Mouse (Mus musculus) heart, embryonic 10.5 days (tissue): Measurements from ENCODE around the gene Plekhg2. TPM values are rescaled to one million over a fixed set of nuclear protein-coding genes. Genes with fewer than 3 reads are reported as not detected.
"Not testable (repeated sequence)": the region's sequence is repeated elsewhere in the genome, so short reads cannot be mapped to it uniquely, and the experiment has no call there.

Source experiments
- DNase-seq: peaks from one replicate; pipeline ENCODE4 v3.0.0-alpha.2; 2017; ENCODE audit warnings: low spot score
- H3K27ac ChIP-seq: fragments of 300-500 bp; sonication (generic); 2 replicates; pipeline ENCODE4 v1.5.1; 2016; ENCODE audit warnings: mild to moderate bottlenecking
- H3K27me3 ChIP-seq: fragments of 300-500 bp; sonication (generic); 2 replicates; pipeline ENCODE4 v1.6.1; 2016; ENCODE audit warnings: mild to moderate bottlenecking; ENCODE audit not compliant: poor library complexity, insufficient read depth, severe bottlenecking
- H3K36me3 ChIP-seq: fragments of 300-500 bp; sonication (generic); 2 replicates; pipeline ENCODE4 v1.6.1; 2016; ENCODE audit warnings: mild to moderate bottlenecking, moderate library complexity
- H3K4me1 ChIP-seq: fragments of 300-500 bp; sonication (generic); 2 replicates; pipeline ENCODE4 v1.6.1; 2016; ENCODE audit warnings: mild to moderate bottlenecking
- H3K4me3 ChIP-seq: fragments of 300-500 bp; sonication (generic); 2 replicates; pipeline ENCODE4 v1.5.1; 2016; ENCODE audit warnings: mild to moderate bottlenecking, moderate library complexity
- H3K9me3 ChIP-seq: fragments of 300-500 bp; sonication (generic); 2 replicates; pipeline ENCODE4 v1.6.1; 2016; ENCODE audit warnings: mild to moderate bottlenecking, moderate library complexity
- WGBS: fragments of 180-500 bp; shearing (Covaris S2); methylation state at CpG from one replicate; pipeline ENCODE4 v1.1.7; 2016; 5-methylcytosine and 5-hydroxymethylcytosine counted together
- polyA plus RNA-seq: library from polyadenylated mRNA; unstranded; fragments of >200 nt; fragmentation: Nextera tagmentation; extraction: Ambion mirVana; gene quantifications from 2 replicates; pipeline ENCODE4 v1.2.1, GENCODE M21; 2016

Gene Plekhg2
- polyA plus RNA-seq, 1 experiment from 2014 or later = 75.1 TPM

DNA sequence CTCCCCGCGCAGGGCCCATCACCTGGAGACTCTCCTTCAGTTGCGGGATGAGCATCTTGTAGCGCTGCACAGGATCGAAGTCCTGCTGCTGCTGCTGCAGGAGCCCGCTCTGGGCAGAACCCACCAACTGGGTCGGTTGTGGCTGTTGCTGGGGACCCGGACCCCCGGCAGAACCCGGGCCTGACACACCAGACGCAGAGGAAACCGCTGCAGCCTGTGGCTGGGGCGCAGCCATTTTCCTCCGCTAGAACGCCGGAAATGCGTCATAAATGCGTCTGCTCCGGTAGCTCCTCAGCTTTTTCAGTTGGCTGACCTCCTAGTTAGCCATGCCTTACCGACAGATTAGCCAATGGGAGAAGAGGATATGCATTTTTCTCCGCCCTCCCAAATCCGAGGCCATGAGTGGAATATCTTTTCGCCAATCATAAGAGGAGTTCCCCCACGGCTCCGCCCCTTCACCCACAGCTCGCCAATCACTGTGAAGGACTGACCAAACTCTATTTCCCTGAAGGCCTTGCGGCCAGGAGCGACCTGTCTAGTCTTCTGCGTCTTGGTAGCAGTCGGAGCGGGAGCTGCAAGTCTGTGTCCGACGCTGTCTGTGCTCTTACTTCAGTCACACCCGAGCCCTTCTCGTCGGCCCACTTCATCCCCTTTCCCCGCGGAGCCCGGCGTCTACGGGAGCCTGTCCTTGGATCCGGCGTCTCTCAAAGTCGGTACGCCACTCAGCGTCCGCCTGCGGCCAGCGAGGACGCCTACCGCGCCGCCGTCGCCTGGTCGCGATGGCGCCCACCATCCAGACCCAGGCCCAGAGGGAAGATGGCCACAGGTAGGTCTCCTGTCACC lies 20.3 kb upstream of the Plekhg2 start, which contains the start of the genes Med29 and Paf1:
TSS of gene Med29 (minus strand) at position 280 of the 843 bp plus-strand sequence.
TSS of gene Paf1 (plus strand) at position 523 of the 843 bp plus-strand sequence.
- Histone ChIP-seq H3K27ac (peak within 1 kb of the TSS; percentile 88), H3K4me1 (peaks cover 20% of the 10 kb centered on the region), H3K9me3 (no peaks in the 10 kb centered on the region), H3K27me3 (no peaks in the 10 kb centered on the region), H3K36me3 (peaks cover 62% of the 10 kb centered on the region), H3K4me3 (peak within 1 kb of the TSS; percentile 79)
- under 1% methylated on average over 58 of the region's 58 CpGs for WGBS
- peak; percentile 99 for DNase-seq

DNA sequence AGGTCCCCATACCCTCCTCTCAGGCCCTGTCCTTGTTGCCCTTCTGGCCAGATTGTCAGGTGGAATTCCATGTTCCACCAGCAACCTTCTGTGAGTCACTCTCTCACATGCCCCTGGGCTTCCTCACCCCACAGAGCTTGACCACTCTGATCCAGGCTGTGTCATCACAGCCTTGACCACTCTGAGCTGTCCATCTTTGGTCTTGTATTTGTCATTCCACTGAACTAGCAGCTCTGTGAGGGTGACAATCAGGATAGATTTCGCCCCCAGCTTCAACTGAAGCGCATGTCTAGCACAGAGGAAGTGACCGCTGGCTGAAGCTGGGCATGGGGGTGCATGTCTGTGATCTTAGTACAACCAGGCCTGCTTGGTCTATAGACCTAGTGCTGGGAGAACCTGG lies 17.9 kb upstream of the Plekhg2 start:
- H3K4me3 ChIP-seq = no peak overlapping the region; the same call in 1 of the 2 replicates
- H3K9me3 ChIP-seq = no peaks in the 10 kb centered on the region
- peaks cover 24% of the 10 kb centered on the region for H3K4me1 ChIP-seq
- peaks cover 60% of the 10 kb centered on the region for H3K36me3 ChIP-seq
- H3K27ac ChIP-seq = no peak overlapping the region
- WGBS = 99% methylated on average over 3 of the region's 3 CpGs
- no peaks in the 10 kb centered on the region for H3K27me3 ChIP-seq
- no peak for DNase-seq

DNA sequence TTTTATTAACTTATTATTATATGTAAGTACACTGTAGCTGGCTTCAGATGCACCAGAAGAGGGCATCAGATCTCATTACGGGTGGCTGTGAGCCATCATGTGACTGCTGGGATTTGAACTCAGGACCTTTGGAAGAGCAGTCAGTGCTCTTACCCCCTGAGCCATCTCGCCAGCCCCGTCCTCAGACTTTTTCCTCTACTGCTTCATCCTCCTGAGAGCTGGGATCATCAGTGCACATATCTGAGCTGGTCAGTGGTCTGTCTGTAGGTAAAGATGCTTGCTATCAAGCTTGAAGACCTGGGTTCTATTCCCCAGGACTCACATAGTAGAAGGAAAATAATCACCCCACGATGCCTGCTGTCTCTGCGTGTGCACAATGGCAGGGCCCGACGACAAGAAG lies 15.0 kb upstream of the Plekhg2 start:
- not testable (repeated sequence) for H3K4me3 ChIP-seq, H3K9me3 ChIP-seq, H3K27ac ChIP-seq, H3K27me3 ChIP-seq, DNase-seq
- 85% methylated on average over 7 of the region's 7 CpGs for WGBS
- Histone ChIP-seq H3K4me1 (peaks cover 31% of the 10 kb centered on the region), H3K36me3 (peaks cover 49% of the 10 kb centered on the region)

DNA sequence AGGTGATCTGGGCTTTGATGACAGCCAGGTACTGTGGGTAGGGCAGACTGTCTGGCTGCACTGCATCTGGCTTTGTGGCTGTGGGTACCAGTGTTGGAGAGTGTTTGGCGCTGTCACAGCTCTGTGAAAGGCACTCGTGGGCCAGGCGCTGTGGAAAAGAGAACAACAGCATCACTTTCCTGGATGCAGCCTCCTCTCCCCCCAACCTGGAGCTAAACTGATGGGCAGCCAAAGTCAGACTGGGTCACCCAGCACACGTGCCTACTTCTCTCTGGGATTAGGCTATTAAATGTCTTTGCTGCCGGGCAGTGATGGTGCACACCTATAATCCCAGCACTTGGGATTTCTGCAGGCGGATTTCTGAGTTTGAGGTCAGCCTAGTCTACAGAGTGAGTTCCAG lies 14.5 kb upstream of the Plekhg2 start:
- not testable (repeated sequence) for H3K4me3 ChIP-seq, DNase-seq, H3K27ac ChIP-seq, H3K27me3 ChIP-seq, H3K9me3 ChIP-seq
- peaks cover 36% of the 10 kb centered on the region for H3K4me1 ChIP-seq
- WGBS = 81% methylated on average over 6 of the region's 6 CpGs
- H3K36me3 ChIP-seq = peaks cover 49% of the 10 kb centered on the region

DNA sequence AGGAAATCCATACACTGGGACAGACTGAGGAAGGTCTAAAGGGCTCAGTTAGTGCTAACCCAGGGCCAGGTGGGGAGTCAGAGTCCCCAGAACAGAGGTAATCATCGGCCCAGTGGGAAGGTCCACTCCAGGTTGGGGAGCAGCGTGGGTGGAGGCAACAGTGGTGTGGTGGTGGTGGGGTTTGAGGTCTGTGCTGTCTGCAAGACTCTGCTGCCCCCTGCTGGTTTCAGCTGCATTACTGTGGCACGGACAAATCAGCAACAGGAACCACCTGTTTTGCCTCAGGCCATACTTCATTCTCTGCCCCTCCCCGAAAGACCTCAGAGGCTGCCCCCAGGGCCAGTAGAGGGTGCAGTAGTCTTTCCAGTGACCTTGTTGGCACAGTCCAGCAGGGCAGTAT lies 14.1 kb upstream of the Plekhg2 start:
- DNase-seq = peak; percentile 95
- no peak overlapping the region for H3K4me3 ChIP-seq
- peak overlapping the region; percentile 37 for H3K27ac ChIP-seq
- WGBS = 11% methylated on average over 4 of the region's 4 CpGs
- no peaks in the 10 kb centered on the region for H3K9me3 ChIP-seq
- H3K36me3 ChIP-seq = peaks cover 49% of the 10 kb centered on the region
- H3K27me3 ChIP-seq = no peaks in the 10 kb centered on the region
- H3K4me1 ChIP-seq = peaks cover 36% of the 10 kb centered on the region

DNA sequence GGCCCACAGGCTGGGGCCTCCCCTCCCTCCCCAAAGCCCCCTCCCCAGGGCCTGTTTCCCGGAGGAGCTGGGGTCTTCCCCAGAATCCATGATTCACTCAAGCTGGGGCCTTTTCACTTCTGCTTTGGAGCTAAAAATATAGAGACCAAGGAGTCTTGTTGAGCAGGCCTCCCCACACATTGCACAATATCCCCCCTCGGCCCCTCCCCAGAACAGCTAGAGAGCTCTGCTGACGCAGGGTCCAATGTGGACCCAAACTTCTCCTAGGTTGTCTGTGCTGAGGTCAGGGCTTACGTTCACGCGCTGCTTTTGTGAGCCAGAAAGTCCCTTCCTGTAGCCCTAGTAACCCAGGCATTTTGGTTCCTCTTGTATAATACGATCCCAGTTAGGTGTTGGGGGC lies 13.6 kb upstream of the Plekhg2 start:
- whole genome bisulfite sequencing = 76% methylated on average over 7 of the region's 7 CpGs
- H3K4me3 ChIP-seq = no peak overlapping the region
- no peak for DNase-seq
- no peaks in the 10 kb centered on the region for H3K27me3 ChIP-seq
- peak overlapping the region; percentile 37 for H3K27ac ChIP-seq
- no peaks in the 10 kb centered on the region for H3K9me3 ChIP-seq
- H3K36me3 ChIP-seq = peaks cover 49% of the 10 kb centered on the region
- H3K4me1 ChIP-seq = peaks cover 36% of the 10 kb centered on the region

DNA sequence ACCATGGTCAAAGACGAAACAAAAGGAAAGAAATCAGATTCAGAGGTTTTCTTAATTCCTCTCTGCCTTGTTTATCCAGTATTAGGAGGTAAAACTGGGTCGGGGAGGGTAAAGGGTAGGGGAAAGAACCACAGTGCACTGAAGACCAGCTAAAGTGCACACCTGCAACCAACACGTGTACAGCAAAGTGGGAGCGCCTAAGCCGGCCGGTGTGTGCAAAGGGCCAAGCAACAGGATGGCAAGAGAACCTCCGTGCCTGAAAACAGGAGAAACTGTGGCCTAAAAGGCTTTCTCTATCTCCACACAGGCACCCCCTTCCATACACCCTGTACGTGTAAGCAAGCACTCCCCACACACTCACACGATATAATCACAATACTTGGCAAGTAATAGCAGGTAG lies 12.8 kb upstream of the Plekhg2 start:
- WGBS = 90% methylated on average over 9 of the region's 9 CpGs
- H3K4me3 ChIP-seq = no peak overlapping the region

DNA sequence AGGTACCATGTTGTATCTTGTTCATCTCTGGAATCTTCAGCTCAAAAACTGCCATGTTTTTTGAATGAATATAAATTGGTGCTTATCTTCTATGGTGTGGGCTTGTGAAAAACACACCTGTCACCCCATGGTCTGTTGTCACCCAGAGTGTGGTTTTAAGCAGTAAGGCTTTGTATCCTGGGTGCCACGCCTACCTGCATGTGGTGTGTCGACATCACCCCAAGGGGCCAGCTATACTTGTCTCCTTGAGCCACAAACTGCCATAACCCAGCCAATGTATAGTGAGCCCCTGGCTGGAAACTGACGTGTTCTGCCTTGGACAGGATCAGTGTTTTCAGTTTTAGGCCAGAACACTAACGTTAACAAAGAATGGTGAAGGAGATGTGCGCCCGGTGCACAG lies 11.8 kb upstream of the Plekhg2 start:
- Histone ChIP-seq H3K9me3 (no peaks in the 10 kb centered on the region), H3K27me3 (no peaks in the 10 kb centered on the region), H3K4me1 (peaks cover 49% of the 10 kb centered on the region), H3K36me3 (peaks cover 32% of the 10 kb centered on the region), H3K27ac (peak overlapping the region; percentile 96; the same call in 1 of the 2 replicates), H3K4me3 (no peak overlapping the region)
- no peak for DNase-seq
- WGBS = 83% methylated on average over 6 of the region's 6 CpGs

More for the DNA sequence above, 12.8 kb upstream of the Plekhg2 start:
- H3K36me3 ChIP-seq = peaks cover 42% of the 10 kb centered on the region
- no peak for DNase-seq
- H3K4me1 ChIP-seq = peaks cover 43% of the 10 kb centered on the region
- H3K9me3 ChIP-seq = no peaks in the 10 kb centered on the region
- H3K27ac ChIP-seq = no peak overlapping the region
- no peaks in the 10 kb centered on the region for H3K27me3 ChIP-seq

DNA sequence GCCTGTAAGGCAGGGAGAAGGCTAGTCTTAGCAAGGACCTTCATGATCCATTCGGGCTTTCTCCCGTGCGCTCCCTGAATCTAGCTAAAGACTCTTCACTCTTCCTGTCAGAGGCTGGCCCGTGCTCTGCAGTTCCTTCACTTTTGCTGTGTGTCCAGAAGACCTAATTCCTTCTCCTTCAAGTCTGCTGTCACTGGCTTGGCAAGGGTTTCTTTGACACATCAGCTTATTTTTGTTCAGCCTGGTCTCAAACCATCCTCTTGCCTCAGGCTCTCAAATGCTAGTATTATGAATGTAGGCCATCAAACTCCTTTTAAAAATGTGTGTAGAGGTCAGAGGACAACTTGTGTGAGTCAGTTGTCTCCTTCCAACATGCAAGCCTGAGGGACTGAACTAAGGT lies 11.2 kb upstream of the Plekhg2 start:
- Histone ChIP-seq H3K4me1 (peaks cover 46% of the 10 kb centered on the region), H3K27ac (peak overlapping the region; percentile 96), H3K36me3 (peaks cover 26% of the 10 kb centered on the region), H3K9me3 (no peaks in the 10 kb centered on the region), H3K27me3 (no peaks in the 10 kb centered on the region), H3K4me3 (no peak overlapping the region)
- 72% methylated on average over 4 of the region's 4 CpGs for WGBS
- DNase-seq = no peak

DNA sequence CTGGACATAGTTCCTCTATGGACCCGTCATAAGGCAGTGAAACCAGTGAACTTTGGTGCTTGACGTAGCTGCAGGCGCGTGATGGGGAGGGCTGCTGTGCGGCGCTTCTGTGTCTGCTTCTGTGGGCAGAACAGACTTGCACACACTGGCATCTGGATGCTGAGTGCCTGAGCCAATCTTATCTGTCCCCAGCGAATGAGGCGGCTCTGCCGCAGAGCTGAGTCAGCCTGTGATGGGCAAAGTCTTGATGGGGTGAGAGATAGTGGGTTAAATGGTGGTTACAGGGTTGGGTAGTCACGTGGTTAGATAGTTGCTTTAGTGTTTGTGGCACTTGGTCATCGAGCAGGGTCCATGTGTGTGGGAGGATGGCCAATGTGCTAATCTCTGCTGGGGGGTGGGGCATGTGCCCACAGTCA lies 10.6 kb upstream of the Plekhg2 start:
- Histone ChIP-seq H3K27me3 (no peaks in the 10 kb centered on the region), H3K4me3 (peak overlapping the region; percentile 52), H3K36me3 (peaks cover 20% of the 10 kb centered on the region), H3K4me1 (peaks cover 51% of the 10 kb centered on the region), H3K27ac (peak overlapping the region; percentile 96), H3K9me3 (no peaks in the 10 kb centered on the region)
- no peak for DNase-seq
- 23% methylated on average over 11 of the region's 11 CpGs for WGBS

DNA sequence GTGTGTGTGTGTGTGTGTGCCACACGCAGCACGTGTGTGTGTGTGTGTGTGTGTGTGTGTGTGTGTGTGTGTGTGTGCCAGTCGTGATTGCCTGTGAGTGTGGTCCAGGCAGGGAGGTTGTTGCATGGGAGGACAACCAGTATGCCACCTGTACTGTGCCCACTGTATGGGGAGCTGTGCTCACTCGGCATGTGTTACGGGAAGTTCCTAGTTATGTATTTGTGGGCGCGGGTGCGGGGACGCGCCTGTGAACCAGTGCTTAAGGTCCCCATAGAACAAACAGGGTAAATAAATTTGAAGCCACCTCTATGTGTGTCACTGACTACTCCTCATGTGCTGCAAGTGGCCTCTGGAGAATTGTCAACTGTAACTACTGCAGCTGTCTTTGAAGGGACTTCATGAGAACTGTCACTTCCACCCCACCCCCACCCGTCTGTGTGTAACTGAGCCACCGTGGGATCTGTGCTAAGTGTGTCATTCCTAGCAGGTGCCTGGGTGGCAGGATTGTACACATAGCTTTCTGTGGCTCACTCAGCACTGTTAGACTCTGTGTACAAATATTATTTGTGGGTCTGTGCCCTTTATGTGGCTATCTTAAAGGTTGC lies 10.1 kb upstream of the Plekhg2 start:
- Histone ChIP-seq H3K4me1 (peaks cover 56% of the 10 kb centered on the region), H3K9me3 (no peaks in the 10 kb centered on the region), H3K27ac (peak overlapping the region; percentile 96), H3K36me3 (peaks cover 20% of the 10 kb centered on the region), H3K4me3 (peak overlapping the region; percentile 52), H3K27me3 (no peaks in the 10 kb centered on the region)
- no peak for DNase-seq
- 52% methylated on average over 9 of the region's 12 CpGs for WGBS

DNA sequence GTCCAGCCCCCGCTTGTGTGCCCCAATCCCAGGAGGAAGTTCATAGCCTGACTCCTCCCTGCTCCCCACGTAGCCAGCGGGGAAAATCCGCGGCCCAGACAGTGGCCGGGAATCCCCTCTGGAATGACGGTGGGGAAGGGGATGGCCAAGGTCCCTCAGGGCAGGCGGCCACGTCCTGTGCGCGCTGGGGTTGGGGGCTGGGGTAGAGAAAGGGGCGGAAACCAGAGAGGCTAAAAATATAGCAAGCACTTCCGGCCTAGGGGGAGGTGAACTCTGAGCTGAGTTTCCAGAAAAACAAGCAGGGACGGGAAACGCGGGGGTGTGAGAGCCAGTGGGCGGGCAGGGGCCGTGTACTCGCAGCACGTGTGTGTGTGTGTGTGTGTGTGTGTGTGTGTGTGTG lies 9.5 kb upstream of the Plekhg2 start:
- Histone ChIP-seq H3K36me3 (peaks cover 20% of the 10 kb centered on the region), H3K9me3 (no peaks in the 10 kb centered on the region), H3K4me3 (peak overlapping the region; percentile 52), H3K27ac (peak overlapping the region; percentile 96), H3K4me1 (peaks cover 61% of the 10 kb centered on the region), H3K27me3 (no peaks in the 10 kb centered on the region)
- peak; percentile 95 for DNase-seq
- WGBS = under 1% methylated on average over 20 of the region's 20 CpGs
